Mouse (Mus musculus) lung, adult 2 months (tissue): ENCODE data around the gene Ripor1.

Experiments
- CTCF ChIP-seq: fragments of 200-500 bp; IDR thresholded peaks from 2 replicates; pipeline ENCODE4 v1.5.1; 2011; ENCODE audit warnings: mild to moderate bottlenecking, low read length, control low read depth; ENCODE audit not compliant: insufficient read depth
- POLR2A ChIP-seq: fragments of 200-500 bp; IDR thresholded peaks from 2 replicates; pipeline ENCODE4 v1.6.1; 2011; ENCODE audit warnings: low read depth, mild to moderate bottlenecking, control low read depth, low read length, borderline replicate concordance; ENCODE audit errors: extremely low read depth

DNA sequence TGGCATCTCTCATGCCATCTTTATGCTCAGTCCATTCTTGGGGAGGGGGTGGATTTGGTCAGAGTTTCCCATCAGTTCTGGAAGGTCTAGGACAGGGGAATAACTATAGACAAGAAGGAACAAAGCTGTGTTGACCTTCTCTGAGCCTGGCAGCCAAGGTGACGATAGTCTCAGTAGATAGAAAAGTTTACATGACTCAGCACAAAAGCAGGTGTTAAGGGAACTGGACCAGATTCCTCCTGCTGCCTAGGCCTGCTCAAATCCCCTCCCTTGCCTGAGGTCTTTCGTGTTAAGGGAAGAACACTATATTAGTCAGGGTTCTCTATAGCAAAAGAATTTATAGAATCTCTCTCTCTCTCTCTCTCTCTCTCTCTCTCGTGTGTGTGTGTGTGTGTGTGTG is 25.3 kb upstream of the Ripor1 start:
- TF ChIP-seq CTCF (no peak), POLR2A (no peak)
